Mouse (Mus musculus) limb, embryonic 10.5 days (tissue): ENCODE measurements around the gene Mtmr12. TPM values are rescaled to one million over a fixed set of nuclear protein-coding genes. Genes with fewer than 3 reads are reported as not detected.

Experiments used
- DNase-seq: peaks from one replicate; pipeline ENCODE4 v3.0.0-alpha.2; 2017; ENCODE audit warnings: low spot score
- H3K27ac ChIP-seq: fragments of 300-500 bp; sonication (generic); 2 replicates; pipeline ENCODE4 v1.5.1; 2016; ENCODE audit warnings: mild to moderate bottlenecking
- H3K27me3 ChIP-seq: fragments of 300-500 bp; sonication (generic); 2 replicates; pipeline ENCODE4 v1.6.1; 2016; ENCODE audit warnings: low read depth, mild to moderate bottlenecking; ENCODE audit not compliant: poor library complexity, severe bottlenecking
- H3K36me3 ChIP-seq: fragments of 300-500 bp; sonication (generic); 2 replicates; pipeline ENCODE4 v1.6.1; 2016; ENCODE audit warnings: mild to moderate bottlenecking, moderate library complexity
- H3K4me1 ChIP-seq: fragments of 300-500 bp; sonication (generic); 2 replicates; pipeline ENCODE4 v1.6.1; 2016
- H3K4me3 ChIP-seq: fragments of 300-500 bp; sonication (generic); 2 replicates; pipeline ENCODE4 v1.5.1; 2016; ENCODE audit warnings: mild to moderate bottlenecking, moderate library complexity
- H3K9me3 ChIP-seq: fragments of 300-500 bp; sonication (generic); replicated peaks from 2 replicates; pipeline ENCODE4 v1.6.1; 2016; ENCODE audit warnings: mild to moderate bottlenecking
- WGBS: fragments of 180-500 bp; shearing (Covaris S2); methylation state at CpG from one replicate; pipeline ENCODE4 v1.1.7; 2016; 5-methylcytosine and 5-hydroxymethylcytosine counted together
- polyA plus RNA-seq: library from polyadenylated mRNA; unstranded; fragments of >200 nt; fragmentation: Nextera tagmentation; extraction: Ambion mirVana; gene quantifications from 2 replicates; pipeline ENCODE4 v1.2.1, GENCODE M21; 2016

Gene Mtmr12
- polyA plus RNA-seq, 1 experiment from 2014 or later, result 22.3 TPM

GRCm38 (mm10) chr15:12248279-12248678 is 43.5 kb downstream of the Mtmr12 start:
- no peaks in the 10 kb centered on the region for H3K27me3 ChIP-seq
- H3K4me3 ChIP-seq, result no peak overlapping the region
- WGBS, result 70% methylated on average over 4 of the region's 4 CpGs
- peaks cover 61% of the 10 kb centered on the region for H3K36me3 ChIP-seq
- no peak for DNase-seq
- no peaks in the 10 kb centered on the region for H3K9me3 ChIP-seq
- H3K4me1 ChIP-seq, result no peaks in the 10 kb centered on the region
- no peak overlapping the region for H3K27ac ChIP-seq

GRCm38 (mm10) chr15:12250350-12250749 is 45.5 kb downstream of the Mtmr12 start:
- H3K4me1 ChIP-seq, result no peaks in the 10 kb centered on the region
- H3K27ac ChIP-seq, result no peak overlapping the region
- DNase-seq, result no peak
- 87% methylated on average over 5 of the region's 5 CpGs for WGBS
- H3K9me3 ChIP-seq, result no peaks in the 10 kb centered on the region
- H3K36me3 ChIP-seq, result peaks cover 58% of the 10 kb centered on the region
- no peak overlapping the region for H3K4me3 ChIP-seq
- H3K27me3 ChIP-seq, result no peaks in the 10 kb centered on the region

- Histone ChIP-seq H3K27ac (no peak overlapping the region), H3K4me3 (no peak overlapping the region), H3K27me3 (no peaks in the 10 kb centered on the region), H3K4me1 (no peaks in the 10 kb centered on the region), H3K9me3 (no peaks in the 10 kb centered on the region), H3K36me3 (peaks cover 51% of the 10 kb centered on the region)
- WGBS, result 95% methylated on average over 15 of the region's 15 CpGs
- DNase-seq, result no peak
These were observed 46.8 kb downstream of the Mtmr12 start for GRCm38 (mm10) chr15:12251416-12252140.

- peaks cover 48% of the 10 kb centered on the region for H3K36me3 ChIP-seq
- WGBS, result 96% methylated on average over 2 of the region's 2 CpGs
- no peaks in the 10 kb centered on the region for H3K27me3 ChIP-seq
- H3K4me1 ChIP-seq, result no peaks in the 10 kb centered on the region
- no peak overlapping the region for H3K27ac ChIP-seq
- H3K9me3 ChIP-seq, result no peaks in the 10 kb centered on the region
- DNase-seq, result no peak
- no peak overlapping the region for H3K4me3 ChIP-seq
These were observed 47.3 kb downstream of the Mtmr12 start for GRCm38 (mm10) chr15:12252141-12252489.

- H3K4me1 ChIP-seq, result no peaks in the 10 kb centered on the region
- WGBS, result 93% methylated on average over 16 of the region's 16 CpGs
These were observed 53.1 kb downstream of the Mtmr12 start for GRCm38 (mm10) chr15:12257730-12258494.

GRCm38 (mm10) chr15:12263056-12263455 is 58.2 kb downstream of the Mtmr12 start:
- Histone ChIP-seq H3K9me3 (no peaks in the 10 kb centered on the region), H3K27me3 (no peaks in the 10 kb centered on the region), H3K27ac (no peak overlapping the region), H3K36me3 (peaks cover 95% of the 10 kb centered on the region), H3K4me1 (no peaks in the 10 kb centered on the region), H3K4me3 (no peak overlapping the region)
- no peak for DNase-seq
- 78% methylated on average over 3 of the region's 3 CpGs for WGBS

More at GRCm38 (mm10) chr15:12257730-12258494, 53.1 kb downstream of the Mtmr12 start:
- Histone ChIP-seq H3K4me3 (no peak overlapping the region), H3K27me3 (no peaks in the 10 kb centered on the region), H3K9me3 (no peaks in the 10 kb centered on the region), H3K27ac (no peak overlapping the region), H3K36me3 (peaks cover 77% of the 10 kb centered on the region)
- no peak for DNase-seq

GRCm38 (mm10) chr15:12266460-12266859 is 61.6 kb downstream of the Mtmr12 start:
- Histone ChIP-seq H3K4me3 (no peak overlapping the region), H3K27me3 (no peaks in the 10 kb centered on the region), H3K27ac (no peak overlapping the region), H3K36me3 (peaks cover 97% of the 10 kb centered on the region), H3K9me3 (no peaks in the 10 kb centered on the region), H3K4me1 (no peaks in the 10 kb centered on the region)
- 77% methylated on average over 8 of the region's 8 CpGs for WGBS
- no peak for DNase-seq

GRCm38 (mm10) chr15:12268021-12268420 is 63.2 kb downstream of the Mtmr12 start:
- DNase-seq, result peak; percentile 71
- no peak overlapping the region for H3K27ac ChIP-seq
- no peak overlapping the region for H3K4me3 ChIP-seq
- H3K27me3 ChIP-seq, result no peaks in the 10 kb centered on the region
- WGBS, result 57% methylated on average over 1 of the region's 1 CpGs
- H3K4me1 ChIP-seq, result no peaks in the 10 kb centered on the region
- no peaks in the 10 kb centered on the region for H3K9me3 ChIP-seq
- peaks cover 82% of the 10 kb centered on the region for H3K36me3 ChIP-seq

- Histone ChIP-seq H3K36me3 (peaks cover 48% of the 10 kb centered on the region), H3K4me3 (no peak overlapping the region), H3K9me3 (no peaks in the 10 kb centered on the region), H3K27ac (no peak overlapping the region), H3K27me3 (no peaks in the 10 kb centered on the region), H3K4me1 (no peaks in the 10 kb centered on the region)
- 92% methylated on average over 9 of the region's 9 CpGs for WGBS
- DNase-seq, result no peak
These were observed 66.5 kb downstream of the Mtmr12 start for GRCm38 (mm10) chr15:12271340-12271739.

GRCm38 (mm10) chr15:12273325-12274052 is 68.7 kb downstream of the Mtmr12 start:
- Histone ChIP-seq H3K4me3 (no peak overlapping the region), H3K4me1 (no peaks in the 10 kb centered on the region), H3K36me3 (peaks cover 28% of the 10 kb centered on the region), H3K27me3 (no peaks in the 10 kb centered on the region), H3K27ac (no peak overlapping the region), H3K9me3 (no peaks in the 10 kb centered on the region)
- 89% methylated on average over 12 of the region's 12 CpGs for WGBS
- DNase-seq, result no peak

- Histone ChIP-seq H3K9me3 (no peaks in the 10 kb centered on the region), H3K4me1 (no peaks in the 10 kb centered on the region), H3K4me3 (no peak overlapping the region), H3K27ac (no peak overlapping the region), H3K36me3 (peaks cover 21% of the 10 kb centered on the region), H3K27me3 (no peaks in the 10 kb centered on the region)
- 66% methylated on average over 4 of the region's 4 CpGs for WGBS
- no peak for DNase-seq
These were observed 69.4 kb downstream of the Mtmr12 start for GRCm38 (mm10) chr15:12274053-12274769.

GRCm38 (mm10) chr15:12275091-12275623 is 70.3 kb downstream of the Mtmr12 start:
- no peaks in the 10 kb centered on the region for H3K9me3 ChIP-seq
- DNase-seq, result no peak
- H3K27ac ChIP-seq, result no peak overlapping the region
- H3K27me3 ChIP-seq, result no peaks in the 10 kb centered on the region
- no peaks in the 10 kb centered on the region for H3K4me1 ChIP-seq
- H3K4me3 ChIP-seq, result no peak overlapping the region
- peaks cover 12% of the 10 kb centered on the region for H3K36me3 ChIP-seq
- 89% methylated on average over 4 of the region's 4 CpGs for WGBS
